Mouse (Mus musculus): ENCODE results near the gene Zfp981.
"Not testable (repeated sequence)": the region's sequence is repeated elsewhere in the genome, so short reads cannot be mapped to it uniquely, and the experiment has no call there.

Zfp981 gene

DNA sequence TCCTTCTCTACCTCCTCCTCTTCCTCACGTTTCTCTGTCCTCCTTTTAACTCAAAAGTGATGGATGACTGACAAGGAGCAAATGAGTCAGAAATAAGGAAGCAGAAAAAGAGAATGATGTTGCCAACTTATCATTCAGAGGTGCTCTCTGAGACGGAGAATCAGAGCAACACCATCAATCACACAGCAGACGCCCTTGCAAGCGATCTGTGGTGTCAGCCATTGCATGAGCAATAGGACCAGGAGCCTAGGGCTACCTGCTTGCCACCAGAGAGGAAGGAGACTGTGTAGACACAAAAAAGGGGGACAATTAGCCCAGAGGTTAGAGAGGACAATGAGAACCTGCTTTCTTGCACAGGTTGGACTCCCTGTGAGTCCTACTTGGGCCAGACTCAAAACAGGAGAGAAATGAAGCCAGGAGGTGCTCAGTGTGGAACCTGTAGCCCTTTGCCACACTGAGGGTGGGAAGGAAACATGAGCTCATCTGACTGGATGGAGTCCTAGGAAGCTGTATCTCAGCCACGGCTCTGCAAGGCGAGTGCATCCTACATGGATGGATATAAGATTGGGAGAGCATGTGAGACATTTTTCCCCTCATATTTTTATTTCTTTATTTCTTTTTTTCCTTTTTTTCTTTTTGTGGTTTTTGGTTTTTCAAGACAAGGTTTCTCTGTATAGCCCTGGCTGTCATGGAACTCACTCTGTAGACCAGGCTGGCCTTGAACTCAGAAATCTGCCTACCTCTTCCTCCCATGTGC, 16.5 kb upstream of the Zfp981 start:
- not testable (repeated sequence) for DNase-seq (ENCODE audit: low read depth, low spot score)

DNA sequence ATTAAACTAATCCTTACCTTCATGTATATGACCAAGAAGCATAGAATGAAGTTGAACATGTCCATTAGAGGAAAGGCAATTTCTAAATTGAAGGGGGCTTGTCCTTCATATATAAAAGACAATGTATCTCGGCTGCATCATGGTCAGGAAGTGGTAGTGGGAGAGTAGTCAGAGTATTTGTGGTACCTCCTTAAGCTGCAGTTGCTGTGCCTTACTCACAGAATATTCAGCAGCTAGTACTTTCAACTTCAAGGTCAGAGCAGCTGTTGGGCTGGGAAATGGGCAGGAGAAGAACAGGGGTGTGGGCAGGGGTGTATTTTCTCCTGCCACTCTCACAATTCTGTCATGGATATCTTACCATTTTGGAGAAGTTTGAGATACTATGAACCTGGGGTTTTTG, 15.1 kb upstream of the Zfp981 start:
- DNase-seq (ENCODE audit: low read depth, low spot score) = not testable (repeated sequence)

GRCm38 (mm10) chr4:146489196-146489595, 12.6 kb upstream of the Zfp981 start:
- not testable (repeated sequence) for DNase-seq (ENCODE audit: low read depth, low spot score)

GRCm38 (mm10) chr4:146491993-146492392, 9.8 kb upstream of the Zfp981 start:
- DNase-seq (ENCODE audit: low read depth, low spot score) = not testable (repeated sequence)

DNA sequence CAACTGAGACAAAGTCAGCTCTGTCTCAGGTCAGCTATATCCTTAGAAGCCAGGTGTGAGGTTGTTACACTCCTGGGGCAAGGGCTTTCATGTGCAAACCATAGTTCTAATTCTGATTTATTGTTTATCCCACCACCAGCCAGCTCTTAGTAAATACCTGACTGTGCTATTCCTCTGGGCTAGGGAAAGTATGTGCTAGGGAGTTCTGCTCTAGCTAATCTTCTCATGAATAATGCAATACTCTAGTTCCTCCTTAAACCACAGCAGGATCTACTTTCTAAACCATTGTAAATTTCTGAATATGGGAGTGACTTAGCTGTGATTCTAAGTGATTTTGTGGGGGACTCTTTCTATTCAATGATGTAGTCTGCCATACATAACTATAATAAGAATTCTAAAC, 9.4 kb upstream of the Zfp981 start:
- no peak for DNase-seq (ENCODE audit: low read depth, low spot score)

DNA sequence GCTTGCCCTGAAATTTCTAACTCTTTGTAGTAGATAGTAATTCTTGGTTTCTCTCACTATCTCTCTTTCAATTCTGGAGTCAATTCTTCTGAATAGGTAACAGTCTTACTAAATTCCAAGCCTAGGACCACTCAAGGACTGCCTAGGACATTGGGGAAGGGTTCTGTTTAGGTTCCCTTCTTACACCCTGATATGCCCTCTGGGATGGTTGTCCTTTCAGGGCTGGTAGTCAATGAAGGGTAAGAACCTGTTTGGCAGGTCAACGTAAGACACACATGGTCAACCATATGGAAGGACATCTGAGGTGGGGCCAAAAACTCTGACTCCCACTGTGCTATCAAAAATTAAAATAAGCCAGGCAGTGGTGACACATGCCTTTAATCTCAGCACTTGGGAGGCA, 9.0 kb upstream of the Zfp981 start:
- no peak for DNase-seq (ENCODE audit: low read depth, low spot score)

DNA sequence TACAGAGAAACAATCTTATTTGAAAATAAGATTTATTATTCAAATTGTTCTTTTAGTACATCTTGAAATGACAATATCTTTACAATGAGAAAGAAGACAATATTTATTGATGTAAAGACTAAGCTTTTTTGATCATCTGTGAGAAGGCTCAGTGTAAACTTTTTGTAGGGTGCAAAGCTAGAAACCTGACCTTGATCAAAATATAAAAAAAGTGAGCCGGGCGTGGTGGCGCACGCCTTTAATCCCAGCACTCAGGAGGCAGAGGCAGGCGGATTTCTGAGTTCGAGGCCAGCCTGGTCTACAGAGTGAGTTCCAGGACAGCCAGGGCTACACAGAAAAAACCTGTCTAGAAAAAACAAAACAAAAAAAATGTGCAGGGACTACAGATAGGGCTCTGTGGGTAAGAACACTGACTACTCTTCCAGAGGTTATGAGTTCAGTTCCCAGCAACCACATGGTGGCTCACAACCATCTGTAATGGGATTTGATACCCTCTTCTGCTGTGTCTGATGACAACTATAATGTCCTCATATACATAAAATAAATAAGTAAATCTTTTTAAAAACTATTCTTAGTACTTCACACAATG, 8.4 kb upstream of the Zfp981 start:
- DNase-seq (ENCODE audit: low read depth, low spot score) = not testable (repeated sequence)

DNA sequence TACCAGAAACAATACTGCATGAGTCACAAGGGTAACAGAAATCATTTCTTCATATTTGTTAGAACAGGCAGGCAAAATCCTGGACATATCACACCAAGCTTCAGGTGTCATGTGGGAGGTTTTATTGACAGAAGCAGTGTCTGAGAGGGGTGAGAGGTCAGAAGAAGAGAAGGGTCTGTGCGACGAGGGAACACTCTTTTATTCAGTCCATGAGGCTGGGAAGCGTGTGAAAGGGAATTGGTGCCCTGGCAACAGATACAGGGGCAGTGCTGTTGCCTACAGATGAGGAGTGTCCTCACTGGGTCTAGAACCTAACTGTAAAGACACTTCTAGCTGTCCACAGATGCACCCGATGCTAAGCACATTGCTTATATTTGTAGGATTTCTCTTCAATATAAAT, 6.8 kb upstream of the Zfp981 start:
- DNase-seq (ENCODE audit: low read depth, low spot score) = no peak

- DNase-seq (ENCODE audit: low read depth, low spot score) = not testable (repeated sequence)
Observed at GRCm38 (mm10) chr4:146497695-146498275, 4.0 kb upstream of the Zfp981 start.

GRCm38 (mm10) chr4:146509029-146509428, 7.2 kb downstream of the Zfp981 start:
- not testable (repeated sequence) for DNase-seq (ENCODE audit: low read depth, low spot score)

- DNase-seq (ENCODE audit: low read depth, low spot score) = not testable (repeated sequence)
Observed at GRCm38 (mm10) chr4:146511871-146512270, 10.0 kb downstream of the Zfp981 start.

DNA sequence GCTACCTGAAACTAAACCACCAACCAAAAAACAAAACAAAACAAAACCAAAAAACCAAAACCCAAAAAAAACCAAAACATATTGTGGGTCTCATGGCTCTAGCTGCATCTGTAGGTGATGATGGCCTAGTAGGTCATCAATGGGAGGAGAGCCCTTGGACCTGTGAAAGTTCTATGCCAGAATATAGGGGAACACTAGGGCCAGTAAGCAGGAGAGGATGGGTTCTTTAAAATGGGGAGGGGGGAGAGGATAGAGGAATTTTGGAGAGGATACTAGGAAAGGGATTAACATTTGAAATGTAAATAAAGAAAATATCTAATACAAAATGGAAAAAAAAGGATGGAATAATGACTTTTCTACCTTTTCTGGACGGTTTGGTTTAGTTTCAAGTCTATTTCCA, 14.6 kb downstream of the Zfp981 start:
- no peak for DNase-seq (ENCODE audit: low read depth, low spot score)

DNA sequence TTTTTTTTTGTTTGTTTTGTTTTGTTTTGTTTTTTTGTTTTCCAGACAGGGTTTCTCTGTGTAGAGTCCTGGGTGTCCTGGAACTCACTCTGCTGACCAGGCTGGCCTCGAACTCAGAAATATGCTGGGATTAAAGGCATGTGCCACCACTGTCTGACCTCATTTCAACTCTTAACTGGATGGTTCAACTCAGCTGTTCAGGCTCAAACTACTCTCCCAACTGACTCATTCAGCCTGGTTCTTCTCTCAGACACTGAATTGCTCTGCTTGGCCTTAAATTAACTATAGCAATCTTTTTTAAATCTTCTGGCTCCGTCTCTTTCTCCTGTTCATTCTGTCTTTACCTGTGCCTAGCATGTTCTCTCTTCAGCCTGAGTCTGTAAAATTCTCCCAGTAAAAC, 15.3 kb downstream of the Zfp981 start:
- not testable (repeated sequence) for DNase-seq (ENCODE audit: low read depth, low spot score)

- no peak for DNase-seq (ENCODE audit: low read depth, low spot score)
Observed at GRCm38 (mm10) chr4:146520723-146521122, 18.9 kb downstream of the Zfp981 start.

DNA sequence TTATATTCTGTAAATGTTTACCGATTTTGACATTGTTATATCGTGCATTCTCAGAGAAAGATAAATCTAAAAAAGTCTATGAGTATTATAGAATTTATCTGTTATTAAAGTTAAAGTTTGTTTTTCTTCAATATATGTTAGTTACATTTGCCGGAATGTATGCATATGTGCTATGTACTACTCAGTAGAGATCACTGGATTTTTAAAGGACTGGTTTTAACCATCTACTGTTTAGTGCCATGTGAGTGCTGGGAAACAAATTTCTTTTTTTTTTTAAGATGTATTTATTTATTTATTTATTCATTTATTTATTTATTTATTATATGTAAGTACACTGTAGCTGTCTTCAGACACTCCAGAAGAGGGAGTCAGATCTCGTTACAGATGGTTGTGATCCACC, 32.7 kb downstream of the Zfp981 start:
- no peak for DNase-seq (ENCODE audit: low read depth, low spot score)

- no peak for DNase-seq (ENCODE audit: low read depth, low spot score)
Observed at GRCm38 (mm10) chr4:146535883-146536282, 34.1 kb downstream of the Zfp981 start.

DNA sequence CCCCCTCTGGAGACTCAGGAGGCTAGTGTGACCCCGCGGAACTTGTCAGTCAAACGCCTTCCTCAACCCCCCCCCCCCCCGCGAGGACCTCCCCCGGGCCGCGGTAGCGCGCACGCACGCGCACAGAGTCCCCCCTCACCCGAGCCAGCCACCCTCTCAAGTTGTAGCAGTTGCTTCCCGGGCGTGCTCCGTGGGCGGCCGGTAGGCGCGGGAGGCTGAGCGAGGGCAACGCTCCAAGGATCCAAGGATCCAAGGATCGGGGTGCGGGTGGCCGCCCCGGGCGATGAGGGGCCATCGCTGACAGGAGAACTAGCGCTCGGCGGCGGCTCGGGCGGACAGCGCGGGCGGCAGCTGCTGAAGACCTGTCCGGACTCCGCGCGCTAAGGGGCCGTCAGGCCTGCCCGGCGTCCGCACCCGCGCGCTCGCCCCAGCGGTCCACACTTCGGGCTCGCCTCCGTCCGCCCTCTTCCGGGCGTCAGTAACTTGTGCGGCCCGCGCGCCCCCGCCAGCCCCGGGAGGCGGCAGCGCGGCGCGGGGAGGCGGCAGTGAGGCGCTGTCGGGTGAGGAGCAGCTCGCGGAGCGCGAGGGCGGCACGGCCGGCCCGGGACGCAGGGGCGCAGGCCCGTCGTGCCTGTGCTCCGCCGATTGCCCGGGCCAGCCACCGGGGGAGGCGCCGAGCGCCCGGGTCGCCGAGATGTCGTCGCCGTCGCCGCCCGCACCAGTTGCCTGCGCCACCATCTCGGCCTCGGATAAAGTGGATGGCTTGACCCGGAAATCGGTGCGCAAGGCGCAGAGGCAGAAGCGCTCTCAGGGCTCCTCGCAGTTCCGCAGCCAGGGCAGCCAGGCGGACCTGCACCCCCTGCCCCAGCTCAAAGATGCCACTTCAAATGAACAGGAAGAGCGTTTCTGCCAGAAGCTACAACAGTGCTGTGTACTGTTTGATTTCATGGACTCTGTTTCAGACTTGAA, 78.4 kb downstream of the Zfp981 start:
- not testable (repeated sequence) for DNase-seq (ENCODE audit: low read depth, low spot score)
